In genomic region chr6:85831796-85832321, GRCm38 (mm10) we compare ENCODE assay signal across 33 mouse cellular contexts. TPM values are rescaled to one million over a fixed set of nuclear protein-coding genes. Genes with fewer than 3 reads are reported as not detected.
DNase-seq lines count a peak whose midpoint lies in the region; TF ChIP-seq lines count a peak whose summit lies in the region.
"Had no signal": no experiment of that assay in that cellular context is flagged by ENCODE, and none has a peak within 500 bp of the region (broad histone marks: within the 10 kb centered on the region; RNA-seq: fewer than 3 reads in every experiment).

Gene Nat8 (minus strand): TSS chr6:85832082.

- H3K4me3 ChIP-seq in kidney, adult 2 months (ENCODE audit: insufficient read depth, low read depth, low read length), result peak within 1 kb of the TSS; percentile 52
- no peak within 1 kb of the TSS for H3K4me3 ChIP-seq in testis, adult 2 months (ENCODE audit: control insufficient read depth, low read depth, low read length)
- H3K4me3 ChIP-seq: embryonic facial prominence, embryonic 13.5 days; forebrain, embryonic 10.5 days; forebrain, embryonic 15.5 days; gastrocnemius, adult 2 months; hindbrain, embryonic 10.5 days; hindbrain, embryonic 15.5 days; limb, embryonic 13.5 days; liver, embryonic 12.5 days; megakaryocyte, embryonic 14.5 days; midbrain, embryonic 12.5 days; myocyte; neural tube, embryonic 12.5 days; stomach, embryonic 15.5 days had no signal

- H3K27ac ChIP-seq in kidney, adult 2 months (ENCODE audit: insufficient read depth, low read depth, low read length), result peak within 1 kb of the TSS; percentile 86
- no peak within 1 kb of the TSS for H3K27ac ChIP-seq in testis, adult 2 months (ENCODE audit: control insufficient read depth, insufficient read depth, low read depth, low read length)
- H3K27ac ChIP-seq: embryonic facial prominence, embryonic 13.5 days; forebrain, embryonic 10.5 days; forebrain, embryonic 15.5 days; gastrocnemius, adult 2 months; hindbrain, embryonic 10.5 days; hindbrain, embryonic 15.5 days; limb, embryonic 13.5 days; liver, embryonic 12.5 days; midbrain, embryonic 12.5 days; neural tube, embryonic 12.5 days; stomach, embryonic 15.5 days had no signal

- peak; percentile 91 for DNase-seq in kidney, adult 2 months
- DNase-seq in kidney, postnatal 14 days, result no peak
- no peak for DNase-seq in testis, postnatal 14 days (ENCODE audit: low spot score)
- DNase-seq in kidney, postnatal 25 days, result peak; percentile 58 to 85
- DNase-seq in cerebellum, adult 11 months, result no peak
- no peak for DNase-seq in cerebellum, postnatal 36 days
- DNase-seq: adrenal gland, postnatal 10 days; B cell, adult 2 months; cerebellum, adult 9-10 months; gastrocnemius, adult 2 months; gastrocnemius, postnatal 36 days; heart, postnatal 14 days; lung, adult 18-20 months; lung, postnatal 4 days; thymus, adult 18-20 months; thymus, postnatal 25 days had no signal

- 52% methylated on average over 7 of the region's 7 CpGs for WGBS in kidney, adult 2 months

- TF ChIP-seq CTCF in kidney, adult 2 months (conservative IDR thresholded peaks at IDR 0.05; ENCODE audit: insufficient read depth, insufficient read length, low read depth, low read length), result no peak
- no peak for TF ChIP-seq CTCF in testis, adult 2 months (IDR thresholded peaks at IDR 0.05; ENCODE audit: control insufficient read depth, insufficient read depth, insufficient replicate concordance, low read depth, low read length)

- TF ChIP-seq POLR2A in kidney, adult 2 months (IDR thresholded peaks at IDR 0.05; ENCODE audit: low read depth, low read length), result peak; percentile 50
- TF ChIP-seq POLR2A in testis, adult 2 months (IDR thresholded peaks at IDR 0.05; ENCODE audit: control insufficient read depth, low read depth, low read length), result no peak

- no peaks in the 10 kb centered on the region for H3K36me3 ChIP-seq in kidney, adult 2 months (ENCODE audit: control insufficient read depth, insufficient read depth, low read length)
- no peaks in the 10 kb centered on the region for H3K36me3 ChIP-seq in testis, adult 2 months (ENCODE audit: control insufficient read depth, insufficient read depth, low read length)
- H3K36me3 ChIP-seq: embryonic facial prominence, embryonic 13.5 days; forebrain, embryonic 10.5 days; forebrain, embryonic 15.5 days; hindbrain, embryonic 10.5 days; hindbrain, embryonic 15.5 days; limb, embryonic 13.5 days; liver, embryonic 12.5 days; midbrain, embryonic 12.5 days; neural tube, embryonic 12.5 days; stomach, embryonic 15.5 days had no signal

- H3K27me3 ChIP-seq in kidney, adult 2 months (replicated peaks; ENCODE audit: control insufficient read depth, insufficient read depth, low read length), result no peaks in the 10 kb centered on the region
- no peaks in the 10 kb centered on the region for H3K27me3 ChIP-seq in testis, adult 2 months (ENCODE audit: control insufficient read depth, insufficient read depth, low read length)
- H3K27me3 ChIP-seq: embryonic facial prominence, embryonic 13.5 days; forebrain, embryonic 15.5 days; hindbrain, embryonic 15.5 days; limb, embryonic 13.5 days; liver, embryonic 12.5 days; midbrain, embryonic 12.5 days; neural tube, embryonic 12.5 days; stomach, embryonic 15.5 days had no signal

- peaks cover 23% of the 10 kb centered on the region for H3K4me1 ChIP-seq in kidney, adult 2 months (ENCODE audit: control insufficient read depth, insufficient read depth, low read length)
- H3K4me1 ChIP-seq in testis, adult 2 months (ENCODE audit: control insufficient read depth, insufficient read depth, low read length), result no peaks in the 10 kb centered on the region
- H3K4me1 ChIP-seq: embryonic facial prominence, embryonic 13.5 days; forebrain, embryonic 10.5 days; forebrain, embryonic 15.5 days; hindbrain, embryonic 10.5 days; hindbrain, embryonic 15.5 days; limb, embryonic 13.5 days; liver, embryonic 12.5 days; midbrain, embryonic 12.5 days; neural tube, embryonic 12.5 days; stomach, embryonic 15.5 days had no signal

RNA-seq across cellular contexts. Expression of gene Nat8, which starts in this region (rescaled TPM):
- 235 and 248 TPM in 2 replicates for polyA plus RNA-seq in kidney, adult 2 months (2012; rRNA removed)
- polyA plus RNA-seq in testis, adult 2 months (2012; rRNA removed), result 10.4 and 10.7 TPM in 2 replicates
- polyA plus RNA-seq: activated CD4-positive, CD25-positive, alpha-beta regulatory T cell, adult 4 months; embryonic facial prominence, embryonic 13.5 days; forebrain, embryonic 10.5 days; forebrain, embryonic 15.5 days; heart, embryonic 14.5 days; hindbrain, embryonic 10.5 days; hindbrain, embryonic 15.5 days; inflammation-experienced regulatory T-cells, adult 6 months; limb, embryonic 13.5 days; liver, embryonic 12.5 days; lung, postnatal 0 days; midbrain, embryonic 12.5 days; myocyte; neural tube, embryonic 12.5 days had no signal

Comparison
In these comparisons a context has a peak if more than half of its experiments do, and no peak if none do; other contexts are left out.
1. RNA of gene Nat8 (polyA plus RNA-seq): 235 to 248 TPM in kidney, adult 2 months; 10.4 to 10.7 TPM in testis, adult 2 months; every median in the first group is over 10 times any median in the second.
2. DNase-seq: peak in kidney, adult 2 months (single experiment) and kidney, postnatal 25 days (2 of 2); none in kidney, postnatal 14 days (single experiment), testis, postnatal 14 days (single experiment), cerebellum, adult 11 months (single experiment) and cerebellum, postnatal 36 days (0 of 2).